Mouse (Mus musculus) forebrain, embryonic 15.5 days (tissue): ENCODE data around the gene Nsl1. TPM values are rescaled to one million over a fixed set of nuclear protein-coding genes. Genes with fewer than 3 reads are reported as not detected.

ENCODE experiments used
- ATAC-seq: fragments of 200-750 bp; cut with Nextera tagmentation; replicated peaks from 2 replicates; pipeline ENCODE4 v1.8.0; 2017; ENCODE audit warnings: mild to moderate bottlenecking, moderate TSS enrichment, moderate library complexity
- H3K27ac ChIP-seq: fragments of 300-500 bp; sonication (generic); replicated peaks from 2 replicates; pipeline ENCODE4 v1.5.1; 2015; ENCODE audit warnings: mild to moderate bottlenecking, inconsistent platforms
- H3K27me3 ChIP-seq: fragments of 300-500 bp; sonication (generic); 2 replicates; pipeline ENCODE4 v1.6.1; 2015; ENCODE audit warnings: inconsistent platforms
- H3K36me3 ChIP-seq: fragments of 300-500 bp; sonication (generic); 2 replicates; pipeline ENCODE4 v1.6.1; 2015; ENCODE audit warnings: mild to moderate bottlenecking, inconsistent platforms
- H3K4me1 ChIP-seq: fragments of 300-500 bp; sonication (generic); 2 replicates; pipeline ENCODE4 v1.6.1; 2015; ENCODE audit warnings: inconsistent platforms
- H3K4me2 ChIP-seq: fragments of 300-500 bp; sonication (generic); replicated peaks from 2 replicates; pipeline ENCODE4 v1.6.1; 2015; ENCODE audit warnings: mild to moderate bottlenecking, inconsistent platforms
- H3K4me3 ChIP-seq: fragments of 300-500 bp; sonication (generic); 2 replicates; pipeline ENCODE4 v1.5.1; 2015; ENCODE audit warnings: mild to moderate bottlenecking, inconsistent platforms
- H3K9ac ChIP-seq: fragments of 300-500 bp; sonication (generic); replicated peaks from 2 replicates; pipeline ENCODE4 v1.6.1; 2015; ENCODE audit warnings: mild to moderate bottlenecking, inconsistent platforms
- H3K9me3 ChIP-seq: fragments of 300-500 bp; sonication (generic); 2 replicates; pipeline ENCODE4 v1.6.1; 2016; ENCODE audit warnings: inconsistent platforms
- WGBS: fragments of 180-500 bp; shearing (Covaris S2); methylation state at CpG from one replicate; pipeline ENCODE4 v1.1.7; 2015; ENCODE audit warnings: mixed read lengths; 5-methylcytosine and 5-hydroxymethylcytosine counted together
- polyA plus RNA-seq: library from polyadenylated mRNA; unstranded; fragments of >200 nt; fragmentation: Nextera tagmentation; extraction: Ambion mirVana; gene quantifications from 2 replicates; pipeline ENCODE4 v1.2.1, GENCODE M21; 2015

Nsl1 gene
- polyA plus RNA-seq, 1 experiment from 2014 or later, result 10.5 TPM

DNA sequence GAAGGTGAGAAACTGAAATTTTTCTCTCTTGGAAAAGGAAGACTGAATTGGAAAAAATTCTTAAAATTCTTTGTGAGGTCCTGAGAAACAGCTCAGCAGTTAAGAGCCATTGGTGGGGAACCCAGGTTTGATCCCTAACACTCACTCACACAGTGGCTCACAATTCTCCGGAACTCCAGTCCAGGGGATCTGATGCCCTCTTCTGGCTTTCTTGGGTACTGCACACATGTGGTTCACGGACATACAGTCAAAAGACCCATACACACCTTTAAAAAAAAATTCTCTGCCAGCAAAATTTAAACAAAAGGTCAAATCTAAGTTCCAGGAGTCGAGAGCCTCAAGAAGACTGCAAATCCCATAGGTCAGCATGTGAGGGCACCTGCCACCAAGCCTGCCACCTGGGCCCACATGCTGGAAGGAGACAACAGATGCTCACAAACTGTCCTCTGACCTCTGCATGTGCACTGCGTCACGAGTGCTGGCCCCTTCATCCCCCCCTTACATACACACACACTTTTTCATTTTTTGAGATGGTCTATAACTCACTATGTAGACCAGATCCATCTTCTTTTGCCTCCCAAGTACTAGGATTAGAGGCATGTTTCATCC lies 22.2 kb downstream of the Nsl1 start:
- Histone ChIP-seq H3K9ac (no peak overlapping the region), H3K27ac (no peak overlapping the region), H3K4me3 (no peak overlapping the region), H3K4me2 (no peak overlapping the region), H3K27me3 (no peaks in the 10 kb centered on the region), H3K36me3 (peaks cover 6% of the 10 kb centered on the region; the same call in 1 of the 2 replicates), H3K9me3 (no peaks in the 10 kb centered on the region), H3K4me1 (no peaks in the 10 kb centered on the region)
- ATAC-seq, result no peak
- WGBS, result 66% methylated on average over 5 of the region's 5 CpGs

DNA sequence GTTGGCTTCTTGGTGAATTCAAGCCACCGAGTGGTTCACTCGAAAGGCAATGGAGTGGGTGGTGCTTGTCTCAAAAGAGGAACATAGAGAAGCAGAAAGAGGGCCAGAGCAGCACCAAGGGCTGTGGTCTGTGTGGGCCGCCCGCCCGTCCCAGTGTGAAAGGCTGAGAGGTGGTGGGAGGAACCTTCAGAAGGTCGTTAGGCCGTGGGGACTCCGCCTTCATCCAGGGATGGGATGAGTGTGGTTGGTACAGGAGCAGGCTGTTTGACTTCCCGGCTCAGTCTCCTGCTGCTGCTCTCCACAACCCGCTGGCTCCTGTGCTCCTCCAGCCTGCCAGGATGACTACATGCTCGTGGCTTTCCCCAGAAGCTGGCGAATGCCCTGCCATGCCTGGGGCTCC lies 22.8 kb downstream of the Nsl1 start:
- WGBS, result 72% methylated on average over 12 of the region's 12 CpGs
- H3K4me2 ChIP-seq, result no peak overlapping the region
- H3K4me1 ChIP-seq, result no peaks in the 10 kb centered on the region
- H3K4me3 ChIP-seq, result no peak overlapping the region
- H3K9me3 ChIP-seq, result no peaks in the 10 kb centered on the region
- no peaks in the 10 kb centered on the region for H3K27me3 ChIP-seq
- no peak for ATAC-seq
- H3K9ac ChIP-seq, result no peak overlapping the region
- no peak overlapping the region for H3K27ac ChIP-seq
- H3K36me3 ChIP-seq, result peaks cover 6% of the 10 kb centered on the region; the same call in 1 of the 2 replicates

GRCm38 (mm10) chr1:191086304-191086878 lies 23.6 kb downstream of the Nsl1 start:
- ATAC-seq, result no peak
- H3K9me3 ChIP-seq, result no peaks in the 10 kb centered on the region
- peaks cover 6% of the 10 kb centered on the region; the same call in 1 of the 2 replicates for H3K36me3 ChIP-seq
- no peaks in the 10 kb centered on the region for H3K4me1 ChIP-seq
- no peak overlapping the region for H3K4me2 ChIP-seq
- 90% methylated on average over 7 of the region's 7 CpGs for whole genome bisulfite sequencing
- no peak overlapping the region for H3K27ac ChIP-seq
- no peak overlapping the region for H3K4me3 ChIP-seq
- no peak overlapping the region for H3K9ac ChIP-seq
- no peaks in the 10 kb centered on the region for H3K27me3 ChIP-seq

DNA sequence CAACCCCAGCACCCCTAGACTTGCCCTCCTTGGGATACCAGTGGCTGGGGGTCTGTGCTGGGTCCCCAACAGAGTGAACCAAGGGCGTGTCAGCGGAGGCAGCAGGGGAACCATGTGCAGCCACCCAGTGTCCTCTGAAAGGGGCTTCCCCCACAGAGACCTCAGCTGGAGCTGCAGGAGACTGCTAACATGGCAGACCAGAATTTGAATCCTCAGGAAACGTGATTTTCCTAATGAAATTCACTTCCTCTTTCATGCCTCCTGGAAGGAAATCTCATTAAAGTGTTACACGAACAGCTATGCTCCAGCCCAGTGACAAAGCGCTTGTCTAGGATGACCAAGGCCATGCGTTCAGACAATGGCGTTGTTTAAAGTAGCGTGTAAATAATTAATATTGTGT lies 24.1 kb downstream of the Nsl1 start:
- Histone ChIP-seq H3K36me3 (peaks cover 4% of the 10 kb centered on the region; the same call in 1 of the 2 replicates), H3K9ac (no peak overlapping the region), H3K4me3 (no peak overlapping the region), H3K4me2 (no peak overlapping the region), H3K4me1 (no peaks in the 10 kb centered on the region), H3K27me3 (no peaks in the 10 kb centered on the region), H3K9me3 (no peaks in the 10 kb centered on the region), H3K27ac (no peak overlapping the region)
- WGBS, result 84% methylated on average over 8 of the region's 8 CpGs
- no peak for ATAC-seq

DNA sequence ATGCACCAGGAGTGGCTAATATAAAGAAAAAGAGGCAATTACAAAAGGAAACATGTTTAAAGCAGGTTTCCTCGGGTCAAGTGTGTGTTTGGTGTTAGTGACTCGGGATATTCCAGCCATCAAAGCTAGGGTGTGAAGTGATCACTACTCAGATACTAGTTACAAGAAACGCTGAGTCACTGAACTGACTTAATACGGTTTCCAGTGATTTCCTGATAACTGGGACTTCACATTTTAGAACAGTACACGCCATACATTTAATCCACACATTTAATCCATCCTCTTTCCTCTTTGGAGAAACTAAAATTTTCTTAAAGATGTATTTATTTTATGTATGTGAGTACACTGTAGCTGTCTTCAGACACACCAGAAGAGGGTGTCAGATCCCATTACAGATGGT lies 25.1 kb downstream of the Nsl1 start:
- Histone ChIP-seq H3K27me3 (no peaks in the 10 kb centered on the region), H3K27ac (no peak overlapping the region), H3K9me3 (no peaks in the 10 kb centered on the region), H3K4me1 (no peaks in the 10 kb centered on the region), H3K36me3 (no peaks in the 10 kb centered on the region), H3K4me3 (no peak overlapping the region), H3K4me2 (no peak overlapping the region), H3K9ac (no peak overlapping the region)
- ATAC-seq, result no peak
- WGBS, result 85% methylated on average over 5 of the region's 5 CpGs

DNA sequence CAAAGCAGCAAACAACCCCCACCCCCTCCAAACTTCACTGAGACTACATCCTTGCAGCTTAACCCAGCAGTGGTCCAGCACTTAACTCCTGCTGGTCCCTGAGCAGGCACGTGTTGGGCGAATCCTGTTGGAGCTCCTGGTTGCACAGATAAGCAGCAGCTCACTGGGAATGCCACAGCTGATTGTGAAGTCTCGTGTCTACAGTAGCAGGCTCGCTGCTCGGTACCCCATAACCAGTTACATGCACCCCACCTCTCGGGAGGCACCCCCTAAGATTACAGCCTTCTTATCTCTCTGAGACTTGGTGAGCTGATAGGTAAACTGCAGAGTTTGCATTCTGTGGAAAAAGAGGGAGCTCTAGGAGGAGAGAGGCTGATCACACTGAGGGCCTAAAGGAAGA lies 26.5 kb downstream of the Nsl1 start:
- H3K4me3 ChIP-seq, result no peak overlapping the region
- H3K27me3 ChIP-seq, result no peaks in the 10 kb centered on the region
- WGBS, result 75% methylated on average over 6 of the region's 6 CpGs
- H3K27ac ChIP-seq, result no peak overlapping the region
- no peak overlapping the region for H3K4me2 ChIP-seq
- H3K4me1 ChIP-seq, result no peaks in the 10 kb centered on the region
- no peaks in the 10 kb centered on the region for H3K9me3 ChIP-seq
- H3K9ac ChIP-seq, result no peak overlapping the region
- no peaks in the 10 kb centered on the region for H3K36me3 ChIP-seq
- no peak for ATAC-seq

DNA sequence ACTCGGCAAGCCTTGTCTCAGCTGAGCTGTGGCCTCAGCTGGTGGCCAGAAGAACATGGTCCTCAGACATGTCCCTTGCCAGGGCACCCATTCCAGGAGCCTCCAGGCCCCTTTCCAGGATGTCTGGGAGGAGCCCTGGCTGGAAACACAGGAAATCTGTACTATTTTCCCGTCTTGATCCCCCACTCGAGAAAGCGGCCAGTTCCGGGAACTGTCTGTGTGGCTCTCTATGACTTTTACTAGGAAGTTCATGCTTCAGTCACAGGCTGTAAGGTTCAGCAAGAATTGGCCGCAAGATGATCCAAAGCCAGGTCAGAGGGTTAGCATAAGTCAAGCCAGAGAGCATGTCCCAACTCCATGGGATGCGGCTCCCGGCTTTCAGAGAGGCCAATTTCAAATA lies 29.2 kb downstream of the Nsl1 start:
- H3K9me3 ChIP-seq, result no peaks in the 10 kb centered on the region
- H3K4me1 ChIP-seq, result no peaks in the 10 kb centered on the region
- no peaks in the 10 kb centered on the region for H3K27me3 ChIP-seq
- 85% methylated on average over 8 of the region's 8 CpGs for WGBS
- no peak overlapping the region for H3K9ac ChIP-seq
- H3K4me3 ChIP-seq, result no peak overlapping the region
- no peak for ATAC-seq
- H3K4me2 ChIP-seq, result no peak overlapping the region
- H3K36me3 ChIP-seq, result no peaks in the 10 kb centered on the region
- no peak overlapping the region for H3K27ac ChIP-seq

GRCm38 (mm10) chr1:191093578-191093977 lies 30.8 kb downstream of the Nsl1 start:
- H3K4me3 ChIP-seq, result no peak overlapping the region
- peaks cover 9% of the 10 kb centered on the region for H3K4me1 ChIP-seq
- no peaks in the 10 kb centered on the region for H3K9me3 ChIP-seq
- H3K36me3 ChIP-seq, result no peaks in the 10 kb centered on the region
- H3K27ac ChIP-seq, result no peak overlapping the region
- peaks cover 3% of the 10 kb centered on the region; the same call in 1 of the 2 replicates for H3K27me3 ChIP-seq
- 82% methylated on average over 5 of the region's 5 CpGs for WGBS
- no peak overlapping the region for H3K4me2 ChIP-seq
- ATAC-seq, result no peak
- no peak overlapping the region for H3K9ac ChIP-seq

- no peak for ATAC-seq
- no peaks in the 10 kb centered on the region for H3K36me3 ChIP-seq
- H3K9ac ChIP-seq, result no peak overlapping the region
- H3K27me3 ChIP-seq, result peaks cover 15% of the 10 kb centered on the region
- no peak overlapping the region for H3K4me3 ChIP-seq
- H3K9me3 ChIP-seq, result no peaks in the 10 kb centered on the region
- H3K27ac ChIP-seq, result no peak overlapping the region
- peaks cover 10% of the 10 kb centered on the region for H3K4me1 ChIP-seq
- WGBS, result 76% methylated on average over 9 of the region's 9 CpGs
- H3K4me2 ChIP-seq, result no peak overlapping the region
Measured at GRCm38 (mm10) chr1:191095019-191095418, 32.2 kb downstream of the Nsl1 start.

GRCm38 (mm10) chr1:191096871-191097681 lies 34.3 kb downstream of the Nsl1 start:
- H3K9me3 ChIP-seq, result no peaks in the 10 kb centered on the region
- peak overlapping the region; percentile 52 for H3K4me3 ChIP-seq
- 58% methylated on average over 14 of the region's 14 CpGs for WGBS
- ATAC-seq, result no peak
- no peak overlapping the region for H3K27ac ChIP-seq
- H3K4me2 ChIP-seq, result peak overlapping the region; percentile 98
- peaks cover 15% of the 10 kb centered on the region for H3K27me3 ChIP-seq
- H3K36me3 ChIP-seq, result no peaks in the 10 kb centered on the region
- H3K4me1 ChIP-seq, result peaks cover 10% of the 10 kb centered on the region
- no peak overlapping the region for H3K9ac ChIP-seq

GRCm38 (mm10) chr1:191097802-191098747 lies 35.3 kb downstream of the Nsl1 start, which contains the start of gene Batf3:
Gene Batf3, plus strand, starts transcription at chr1:191097847.
- Histone ChIP-seq H3K9me3 (no peaks in the 10 kb centered on the region), H3K4me2 (peak within 1 kb of the TSS; percentile 98), H3K4me3 (peak within 1 kb of the TSS; percentile 52), H3K27me3 (peaks cover 15% of the 10 kb centered on the region), H3K9ac (peak within 1 kb of the TSS; percentile 39), H3K4me1 (peaks cover 10% of the 10 kb centered on the region), H3K36me3 (no peaks in the 10 kb centered on the region), H3K27ac (no peak within 1 kb of the TSS)
- under 1% methylated on average over 87 of the region's 95 CpGs for WGBS
- peak; percentile 80 for ATAC-seq
